In genomic region chr4:122961589-122961988, GRCm38 (mm10) we compare ENCODE assay signal across 8 mouse cellular contexts. TPM values are rescaled to one million over a fixed set of nuclear protein-coding genes. Genes with fewer than 3 reads are reported as not detected.
DNase-seq lines count a peak whose midpoint lies in the region; ATAC-seq and TF ChIP-seq lines count a peak whose summit lies in the region.

No protein-coding gene starts in this region.

- ATAC-seq in megakaryocyte, adult 5-6 weeks (ENCODE audit: poor library complexity, severe bottlenecking) = no peak
- ATAC-seq in forebrain, embryonic 13.5 days = no peak
- ATAC-seq in limb, embryonic 12.5 days (ENCODE audit: insufficient number of reproducible peaks, insufficient read depth, low FRiP score, low TSS enrichment, low read depth) = no peak

- peak overlapping the region; percentile 89; the same call in 1 of the 2 replicates for H3K9ac ChIP-seq in forebrain, embryonic 13.5 days
- no peak overlapping the region for H3K9ac ChIP-seq in limb, embryonic 12.5 days (replicated peaks)

- H3K27ac ChIP-seq in forebrain, embryonic 13.5 days = no peak overlapping the region; the same call in 1 of the 2 replicates
- no peak overlapping the region for H3K27ac ChIP-seq in limb, embryonic 12.5 days
- no peak overlapping the region for H3K27ac ChIP-seq in small intestine, adult 2 months (ENCODE audit: insufficient read depth, low read depth, low read length)

- peak overlapping the region; percentile 92 for H3K4me3 ChIP-seq in megakaryocyte, embryonic 14.5 days (replicated peaks)
- peak overlapping the region; percentile 72 for H3K4me3 ChIP-seq in forebrain, embryonic 13.5 days
- H3K4me3 ChIP-seq in limb, embryonic 12.5 days (replicated peaks) = peak overlapping the region; percentile 69
- H3K4me3 ChIP-seq in small intestine, adult 2 months (ENCODE audit: low read depth, low read length) = peak overlapping the region; percentile 74; the same call in 1 of the 2 replicates

- peak overlapping the region; percentile 99 for H3K4me2 ChIP-seq in forebrain, embryonic 13.5 days
- peak overlapping the region; percentile 96 for H3K4me2 ChIP-seq in limb, embryonic 12.5 days

- peaks cover 9% of the 10 kb centered on the region for H3K36me3 ChIP-seq in megakaryocyte, embryonic 14.5 days (replicated peaks; ENCODE audit: low read length)
- H3K36me3 ChIP-seq in forebrain, embryonic 13.5 days (ENCODE audit: poor library complexity, severe bottlenecking) = 0 out of 2 replicates have a peak, but pooled peaks cover 7% of the 10 kb centered on the region
- peaks cover 13% of the 10 kb centered on the region for H3K36me3 ChIP-seq in limb, embryonic 12.5 days
- H3K36me3 ChIP-seq in small intestine, adult 2 months (ENCODE audit: control insufficient read depth, insufficient read depth, low read length) = peaks cover 10% of the 10 kb centered on the region

- WGBS in forebrain, embryonic 13.5 days = 16% methylated on average over 6 of the region's 6 CpGs
- WGBS in limb, embryonic 12.5 days = 19% methylated on average over 6 of the region's 6 CpGs
- 76% methylated on average over 6 of the region's 6 CpGs for WGBS in small intestine, adult 2 months

- no peak for DNase-seq in adrenal gland, postnatal 25 days
- DNase-seq in right cerebral cortex, adult 18-20 months = no peak
- DNase-seq in adrenal gland, postnatal 10 days = no peak

- no peak for TF ChIP-seq CTCF in small intestine, adult 2 months (IDR thresholded peaks at IDR 0.05; ENCODE audit: extremely low read depth, insufficient read length, insufficient replicate concordance, low read depth, low read length)

- no peaks in the 10 kb centered on the region for H3K9me3 ChIP-seq in megakaryocyte, embryonic 14.5 days
- H3K9me3 ChIP-seq in forebrain, embryonic 13.5 days (replicated peaks) = no peaks in the 10 kb centered on the region
- no peaks in the 10 kb centered on the region for H3K9me3 ChIP-seq in limb, embryonic 12.5 days

- peaks cover 44% of the 10 kb centered on the region for H3K4me1 ChIP-seq in megakaryocyte, embryonic 14.5 days
- H3K4me1 ChIP-seq in forebrain, embryonic 13.5 days = peaks cover 55% of the 10 kb centered on the region
- peaks cover 43% of the 10 kb centered on the region for H3K4me1 ChIP-seq in limb, embryonic 12.5 days (replicated peaks)
- peaks cover 20% of the 10 kb centered on the region for H3K4me1 ChIP-seq in small intestine, adult 2 months (ENCODE audit: control insufficient read depth, insufficient read depth, insufficient read length, low read length)

- peaks cover 58% of the 10 kb centered on the region for H3K27me3 ChIP-seq in megakaryocyte, embryonic 14.5 days (replicated peaks)
- H3K27me3 ChIP-seq in forebrain, embryonic 13.5 days = no peaks in the 10 kb centered on the region
- H3K27me3 ChIP-seq in limb, embryonic 12.5 days = peaks cover 7% of the 10 kb centered on the region; the same call in 1 of the 2 replicates
- no peaks in the 10 kb centered on the region; the same call in 1 of the 2 replicates for H3K27me3 ChIP-seq in small intestine, adult 2 months (ENCODE audit: control insufficient read depth, insufficient read depth, low read length)

- TF ChIP-seq POLR2A in small intestine, adult 2 months (IDR thresholded peaks at IDR 0.05; ENCODE audit: low read depth, low read length) = no peak

RNA-seq across cellular contexts. Expression of gene Mfsd2a, which starts 0.6 kb away (rescaled TPM):
- polyA plus RNA-seq in megakaryocyte, embryonic 14.5 days (2012; ENCODE audit: insufficient read depth, low replicate concordance) = 0.12 and 14.4 TPM in 2 replicates
- 0.14 TPM in 1 of 2 replicates, not detected in the other for total RNA-seq in megakaryocyte, adult 5-6 weeks (2015)
- total RNA-seq in megakaryocyte, adult 5-6 weeks (2017) = 0.15 and 0.16 TPM in 2 replicates
- 26.7 and 28.2 TPM in 2 replicates for polyA plus RNA-seq in forebrain, embryonic 13.5 days (2015; fragmentation: Nextera tagmentation; extraction: Ambion mirVana)
- 7.8 and 8.6 TPM in 2 replicates for polyA plus RNA-seq in limb, embryonic 12.5 days (2016; fragmentation: Nextera tagmentation; extraction: Ambion mirVana)
- polyA plus RNA-seq in small intestine, adult 2 months (2012; rRNA removed) = 23.8 and 28.0 TPM in 2 replicates
- 1.7 TPM in 1 of 2 replicates, not detected in the other for total RNA-seq in adrenal gland, postnatal 25 days (2021)
- 10 to 100 TPM in 1 of 2 experiments, under 1 TPM in 1; 0.58 to 19.2 TPM for total RNA-seq in adrenal gland, postnatal 10 days (2021)

RNA-seq across cellular contexts. Expression of gene Mycl, which starts 33.9 kb away (rescaled TPM):
- not detected in 2 replicates for polyA plus RNA-seq in megakaryocyte, embryonic 14.5 days (2012; ENCODE audit: insufficient read depth, low replicate concordance)
- 2.6 and 4.0 TPM in 2 replicates for total RNA-seq in megakaryocyte, adult 5-6 weeks (2015)
- 0.81 and 3.3 TPM in 2 replicates for total RNA-seq in megakaryocyte, adult 5-6 weeks (2017)
- polyA plus RNA-seq in forebrain, embryonic 13.5 days (2015; fragmentation: Nextera tagmentation; extraction: Ambion mirVana) = 59.3 and 63.3 TPM in 2 replicates
- polyA plus RNA-seq in limb, embryonic 12.5 days (2016; fragmentation: Nextera tagmentation; extraction: Ambion mirVana) = 42.8 and 46.3 TPM in 2 replicates
- 3.0 and 7.1 TPM in 2 replicates for polyA plus RNA-seq in small intestine, adult 2 months (2012; rRNA removed)
- 1.1 and 1.2 TPM in 2 replicates for total RNA-seq in adrenal gland, postnatal 25 days (2021)
- 1 to 10 TPM; 3.6 to 5.6 TPM for total RNA-seq in adrenal gland, postnatal 10 days (2021)

RNA-seq across cellular contexts. Expression of gene Trit1, which starts 54.8 kb away (rescaled TPM):
- polyA plus RNA-seq in megakaryocyte, embryonic 14.5 days (2012; ENCODE audit: insufficient read depth, low replicate concordance) = 0.85 and 3.7 TPM in 2 replicates
- total RNA-seq in megakaryocyte, adult 5-6 weeks (2015) = 10.7 and 16.5 TPM in 2 replicates
- total RNA-seq in megakaryocyte, adult 5-6 weeks (2017) = 21.0 and 22.3 TPM in 2 replicates
- polyA plus RNA-seq in forebrain, embryonic 13.5 days (2015; fragmentation: Nextera tagmentation; extraction: Ambion mirVana) = 26.0 and 31.9 TPM in 2 replicates
- polyA plus RNA-seq in limb, embryonic 12.5 days (2016; fragmentation: Nextera tagmentation; extraction: Ambion mirVana) = 18.3 and 20.6 TPM in 2 replicates
- polyA plus RNA-seq in small intestine, adult 2 months (2012; rRNA removed) = 2.5 and 2.7 TPM in 2 replicates
- 15.9 and 22.5 TPM in 2 replicates for total RNA-seq in adrenal gland, postnatal 25 days (2021)
- total RNA-seq in adrenal gland, postnatal 10 days (2021) = 10 to 100 TPM; 19.7 to 22.7 TPM
